In genomic region chr9:70655764-70656129, GRCm38 (mm10) we compare ENCODE assay signal across 8 mouse cellular contexts. TPM values are rescaled to one million over a fixed set of nuclear protein-coding genes. Genes with fewer than 3 reads are reported as not detected.
A peak's percentile ranks its signal among the peaks of the same experiment; 100 is the strongest.
DNase-seq lines count a peak whose midpoint lies in the region; ATAC-seq and TF ChIP-seq lines count a peak whose summit lies in the region.

No protein-coding gene starts in this region.

- no peaks in the 10 kb centered on the region for H3K36me3 ChIP-seq in lung, postnatal 0 days (ENCODE audit: insufficient read depth, low read length)
- no peaks in the 10 kb centered on the region for H3K36me3 ChIP-seq in limb, embryonic 13.5 days
- H3K36me3 ChIP-seq in stomach, embryonic 14.5 days (ENCODE audit: control insufficient read depth, insufficient read depth, low read length): no peaks in the 10 kb centered on the region

- H3K27ac ChIP-seq in lung, postnatal 0 days (ENCODE audit: low read length): no peak overlapping the region
- H3K27ac ChIP-seq in limb, embryonic 13.5 days: no peak overlapping the region
- H3K27ac ChIP-seq in stomach, embryonic 14.5 days (ENCODE audit: low read length): no peak overlapping the region

- peak; percentile 55 for DNase-seq in cerebellum, adult 9-10 months
- DNase-seq in lung, postnatal 0 days (ENCODE audit: low spot score): no peak
- DNase-seq in lung, adult 18-20 months: no peak
- no peak for DNase-seq in gastrocnemius, postnatal 25 days
- no peak for DNase-seq in cerebellum, postnatal 36 days

- H3K9ac ChIP-seq in lung, postnatal 0 days (replicated peaks; ENCODE audit: low read depth): peak overlapping the region; percentile 73; the same call in 1 of the 2 replicates
- H3K9ac ChIP-seq in limb, embryonic 13.5 days: no peak overlapping the region; the same call in 1 of the 2 replicates
- no peak overlapping the region for H3K9ac ChIP-seq in stomach, embryonic 14.5 days (replicated peaks; ENCODE audit: low read depth, low read length)

- peak overlapping the region; percentile 92 for H3K4me2 ChIP-seq in lung, postnatal 0 days (replicated peaks; ENCODE audit: low read depth, low read length)
- peak overlapping the region; percentile 93 for H3K4me2 ChIP-seq in limb, embryonic 13.5 days (replicated peaks)
- H3K4me2 ChIP-seq in stomach, embryonic 14.5 days (replicated peaks; ENCODE audit: low read depth, low read length): peak overlapping the region; percentile 86

- WGBS in lung, postnatal 0 days: 28% methylated on average over 2 of the region's 2 CpGs
- WGBS in limb, embryonic 13.5 days: 54% methylated on average over 2 of the region's 2 CpGs
- WGBS in stomach, embryonic 14.5 days: 35% methylated on average over 2 of the region's 2 CpGs

- peak overlapping the region; percentile 93 for H3K4me3 ChIP-seq in lung, postnatal 0 days (ENCODE audit: low read depth, low read length)
- peak overlapping the region; percentile 89 for H3K4me3 ChIP-seq in limb, embryonic 13.5 days
- H3K4me3 ChIP-seq in stomach, embryonic 14.5 days (ENCODE audit: low read depth, low read length): peak overlapping the region; percentile 85

- H3K4me1 ChIP-seq in lung, postnatal 0 days (ENCODE audit: insufficient read depth, low read depth, low read length): no peaks in the 10 kb centered on the region
- peaks cover 9% of the 10 kb centered on the region; the same call in 1 of the 2 replicates for H3K4me1 ChIP-seq in limb, embryonic 13.5 days
- H3K4me1 ChIP-seq in stomach, embryonic 14.5 days (ENCODE audit: control insufficient read depth, insufficient read depth, low read length): peaks cover 8% of the 10 kb centered on the region

- no peak for ATAC-seq in cerebellum, adult (ENCODE audit: insufficient number of reproducible peaks, low FRiP score, low TSS enrichment)
- no peak for ATAC-seq in lung, postnatal 0 days
- ATAC-seq in limb, embryonic 13.5 days (ENCODE audit: low FRiP score, low read depth): no peak
- no peak for ATAC-seq in stomach, embryonic 14.5 days (ENCODE audit: insufficient number of reproducible peaks, insufficient read depth, low FRiP score, low read depth)

- TF ChIP-seq CTCF in lung, postnatal 0 days (IDR thresholded peaks at IDR 0.05): no peak

- H3K9me3 ChIP-seq in lung, postnatal 0 days (ENCODE audit: low read length): no peaks in the 10 kb centered on the region
- no peaks in the 10 kb centered on the region for H3K9me3 ChIP-seq in limb, embryonic 13.5 days
- no peaks in the 10 kb centered on the region for H3K9me3 ChIP-seq in stomach, embryonic 14.5 days (ENCODE audit: control insufficient read depth, low read depth, low read length)

- TF ChIP-seq EP300 in lung, postnatal 0 days (IDR thresholded peaks at IDR 0.05): no peak

- H3K27me3 ChIP-seq in lung, postnatal 0 days (replicated peaks; ENCODE audit: insufficient read depth, low read length): no peaks in the 10 kb centered on the region
- no peaks in the 10 kb centered on the region for H3K27me3 ChIP-seq in limb, embryonic 13.5 days
- no peaks in the 10 kb centered on the region for H3K27me3 ChIP-seq in stomach, embryonic 14.5 days (ENCODE audit: control insufficient read depth, insufficient read depth, low read length)

RNA-seq across cellular contexts. Expression of gene Gm10642, which starts 0.3 kb away (rescaled TPM):
- polyA plus RNA-seq in lung, postnatal 0 days (2015; fragmentation: Nextera tagmentation; extraction: Ambion mirVana): 1.7 and 1.8 TPM in 2 replicates
- 0.18 and 0.24 TPM in 2 replicates for polyA plus RNA-seq in limb, embryonic 13.5 days (2015; fragmentation: Nextera tagmentation; extraction: Ambion mirVana)
- polyA plus RNA-seq in stomach, embryonic 14.5 days (2014; fragmentation: Nextera tagmentation; extraction: Ambion mirVana): 0.26 and 0.38 TPM in 2 replicates
- under 1 TPM in 1 of 2 experiments, not detected in 1; 0.21 TPM for total RNA-seq in gastrocnemius, postnatal 25 days (2021)

RNA-seq across cellular contexts. Expression of gene Mindy2, which starts 1.2 kb away (rescaled TPM):
- polyA plus RNA-seq in lung, postnatal 0 days (2015; fragmentation: Nextera tagmentation; extraction: Ambion mirVana): 18.9 and 23.7 TPM in 2 replicates
- polyA plus RNA-seq in limb, embryonic 13.5 days (2015; fragmentation: Nextera tagmentation; extraction: Ambion mirVana): 7.7 TPM in 2 replicates
- 11.3 and 13.2 TPM in 2 replicates for polyA plus RNA-seq in stomach, embryonic 14.5 days (2014; fragmentation: Nextera tagmentation; extraction: Ambion mirVana)
- 10 to 100 TPM; 14.8 to 15.2 TPM for total RNA-seq in gastrocnemius, postnatal 25 days (2021)

RNA-seq across cellular contexts. Expression of gene Adam10, which starts 23.1 kb away (rescaled TPM):
- polyA plus RNA-seq in lung, postnatal 0 days (2015; fragmentation: Nextera tagmentation; extraction: Ambion mirVana): 64.6 and 75.6 TPM in 2 replicates
- polyA plus RNA-seq in limb, embryonic 13.5 days (2015; fragmentation: Nextera tagmentation; extraction: Ambion mirVana): 60.6 and 64.6 TPM in 2 replicates
- polyA plus RNA-seq in stomach, embryonic 14.5 days (2014; fragmentation: Nextera tagmentation; extraction: Ambion mirVana): 67.5 and 73.3 TPM in 2 replicates
- 10 to 100 TPM; 16.2 to 19.2 TPM for total RNA-seq in gastrocnemius, postnatal 25 days (2021)
